Mouse (Mus musculus) cerebellum, postnatal 4 days (tissue): ENCODE measurements around the gene Ptprn.

Experiments used
- DNase-seq, 2 experiments: peaks; one replicate each; pipeline ENCODE4 v3.0.0; 2022; ENCODE audit warnings: low spot score in 2 of 2, mixed read lengths in 1 of 2

The Ptprn gene

DNA sequence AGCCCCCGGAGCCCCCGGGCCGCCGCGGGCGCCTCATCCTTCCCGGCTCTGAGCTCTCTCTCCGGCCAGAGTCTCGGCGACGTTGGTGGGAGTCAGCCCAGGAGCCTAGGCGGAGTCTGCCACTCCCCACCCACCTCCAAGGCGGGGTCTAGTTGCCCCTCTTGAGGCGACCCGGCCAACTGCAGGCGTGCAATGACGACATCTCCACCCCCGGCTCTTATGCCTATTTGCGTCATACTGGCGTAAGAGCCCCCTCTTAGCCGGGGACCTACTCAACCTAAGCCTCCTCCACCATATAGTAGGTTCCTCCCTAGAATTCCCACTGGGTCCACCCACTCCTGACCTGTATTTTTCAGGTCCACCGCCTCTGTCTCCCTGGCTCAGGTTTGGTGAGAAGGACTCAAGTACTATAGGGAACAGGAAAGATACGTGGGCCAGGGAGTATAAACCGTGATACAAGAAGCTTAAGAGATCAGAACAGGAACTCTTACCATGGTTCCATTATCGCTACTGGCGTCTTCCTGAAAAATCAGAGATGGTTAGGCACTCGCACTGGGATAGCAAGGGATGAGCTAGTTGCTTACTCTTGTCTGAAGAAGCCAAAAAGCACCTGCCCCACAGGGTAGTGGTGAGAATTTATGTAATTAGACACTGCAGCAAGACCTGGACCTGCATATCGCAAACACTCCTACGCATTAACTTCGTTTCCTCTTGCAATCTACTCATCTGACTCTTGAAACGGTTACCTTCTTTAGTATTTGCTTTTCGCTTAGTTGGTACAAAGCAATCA lies at the start of gene Ptprn:
TSS of gene Ptprn (minus strand) at position 412 of the 790 bp plus-strand sequence.
- peak in 1 of 2 experiments; percentile 49 for DNase-seq

DNA sequence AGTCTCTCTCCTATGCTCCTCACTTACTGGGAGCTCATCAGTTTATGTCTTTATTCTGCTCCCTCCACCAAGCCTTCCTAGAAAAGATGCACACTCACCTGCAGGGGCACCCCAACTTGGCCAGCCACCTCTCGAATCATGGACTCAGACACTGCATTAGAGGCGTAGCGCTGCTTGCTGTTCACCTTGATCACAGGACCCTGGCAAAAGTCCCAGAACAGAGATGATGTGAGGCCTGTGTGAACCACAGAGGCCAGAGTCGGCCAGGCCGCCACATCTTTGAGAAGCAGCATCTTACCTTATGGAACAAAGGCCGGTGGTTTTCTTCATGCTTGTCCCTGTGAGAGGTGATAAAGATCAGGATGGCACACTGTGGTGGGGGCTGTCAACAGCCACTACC lies 47.4 kb upstream of the Ptprn start:
- DNase-seq = no peak

DNA sequence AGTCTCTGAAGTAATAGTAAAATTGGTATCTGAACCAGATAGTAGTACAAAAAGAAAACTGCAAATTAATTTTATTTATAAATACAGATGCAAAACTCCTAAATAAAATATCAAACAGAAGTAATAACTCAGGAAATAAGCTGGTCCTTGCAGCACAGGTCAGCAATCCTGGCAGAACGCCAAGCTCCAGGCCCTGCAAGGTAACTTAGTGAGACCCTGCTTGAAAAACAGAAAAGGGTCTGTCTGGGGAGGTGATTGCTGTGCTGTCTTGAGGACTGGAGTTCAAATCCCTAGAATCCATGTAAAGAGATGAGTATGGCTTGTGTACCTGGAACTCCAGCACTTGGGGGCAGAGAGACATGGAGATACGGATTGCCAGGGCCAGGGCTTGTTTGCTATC lies 40.4 kb upstream of the Ptprn start:
- DNase-seq = no peak

DNA sequence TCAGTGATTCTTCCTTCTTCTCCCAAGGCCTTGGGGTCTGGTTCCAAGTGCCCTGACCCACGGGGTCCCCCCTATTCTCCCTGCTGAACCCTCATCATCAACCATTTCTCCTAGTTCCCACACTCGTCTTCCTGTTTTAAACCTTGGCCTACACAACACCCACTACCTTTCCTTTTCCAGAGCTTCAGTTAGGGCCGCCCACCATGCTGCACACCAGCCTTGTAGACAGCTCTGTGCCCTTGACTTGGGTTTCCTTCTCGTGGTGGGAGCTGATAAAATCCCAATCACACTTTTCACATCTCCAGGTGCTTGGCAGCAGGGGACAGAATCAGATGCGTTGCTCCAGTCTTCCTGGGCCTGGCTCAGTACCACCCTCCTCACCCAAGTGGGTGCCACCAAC lies 30.0 kb upstream of the Ptprn start:
- DNase-seq = no peak

DNA sequence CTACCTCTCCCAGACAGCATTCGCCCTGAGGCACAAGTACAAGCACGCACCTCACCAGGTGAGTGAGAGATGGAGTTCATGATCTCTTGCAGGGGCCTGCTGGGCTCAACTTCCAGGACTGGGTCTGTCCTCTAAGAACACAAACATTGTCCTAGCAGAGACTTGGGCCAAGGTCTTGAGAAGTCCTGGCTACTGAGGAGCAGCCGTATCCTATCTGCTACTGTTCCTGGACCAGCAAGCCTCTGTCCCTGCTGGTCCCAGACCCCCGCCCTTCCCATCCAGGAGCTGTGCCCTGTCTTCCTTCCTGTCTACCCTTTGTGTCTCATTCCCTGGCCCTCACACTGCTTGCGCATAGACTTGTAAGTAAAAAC lies 29.0 kb upstream of the Ptprn start:
- no peak for DNase-seq

DNA sequence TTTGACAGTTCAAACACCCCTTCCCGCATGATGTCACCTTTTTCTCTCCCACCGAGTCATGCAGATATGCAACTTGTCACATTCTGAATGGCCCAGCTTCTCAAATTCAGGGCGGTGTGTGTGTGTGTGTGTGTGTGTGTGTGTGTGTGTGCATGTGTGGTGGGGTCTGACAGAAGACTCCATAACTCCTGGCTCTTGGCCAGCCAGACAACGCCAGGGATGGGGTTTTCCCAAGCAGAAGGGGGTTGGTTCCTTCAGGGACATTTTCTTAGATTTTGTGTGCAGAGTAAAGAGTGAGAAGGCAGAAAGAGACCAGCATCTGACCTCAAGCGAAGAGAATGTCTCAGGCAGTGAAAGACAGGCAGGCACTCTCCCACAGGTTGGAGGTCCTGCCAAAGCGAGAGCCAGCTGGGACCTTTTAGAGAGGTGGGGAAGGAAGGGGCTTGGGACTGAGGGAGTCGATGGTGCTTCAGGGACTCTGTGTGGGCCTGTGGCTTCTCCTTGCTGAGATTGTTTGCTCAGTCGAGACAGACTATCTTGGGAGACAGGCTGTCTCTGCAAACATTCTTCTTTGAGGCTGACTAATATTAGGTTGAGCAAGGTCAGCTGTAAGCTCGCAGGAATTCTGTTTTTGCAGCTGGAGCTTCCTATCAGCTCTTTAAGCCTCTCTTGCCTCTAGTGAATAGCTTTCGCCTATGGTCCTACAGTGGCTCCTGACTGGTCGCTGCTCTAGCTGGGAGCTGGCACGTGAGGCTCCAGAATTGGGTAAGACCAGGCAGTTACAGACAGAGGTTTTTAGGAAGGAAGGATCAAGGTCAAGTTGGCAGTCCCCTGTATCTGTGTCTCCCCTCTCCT lies 28.4 kb upstream of the Ptprn start:
- DNase-seq = no peak

DNA sequence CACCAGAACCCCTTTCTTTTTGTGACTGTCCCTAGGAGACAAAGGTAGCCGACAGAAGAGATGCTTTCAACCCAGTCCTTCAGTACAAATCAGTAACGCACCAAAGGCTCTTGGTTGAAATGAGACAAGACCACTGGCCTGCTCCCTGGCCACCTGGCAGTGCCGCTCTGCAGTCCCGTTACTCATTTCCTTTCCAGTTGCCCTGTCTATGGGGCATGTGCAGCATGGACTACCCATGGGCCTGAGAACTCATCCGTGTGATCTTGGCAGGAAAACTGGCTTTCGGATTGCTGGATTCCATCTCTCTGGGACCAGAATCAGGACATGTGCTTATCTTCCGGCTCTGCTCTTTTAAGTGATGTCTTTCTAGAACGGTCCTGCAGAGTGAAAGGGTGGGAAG lies 27.0 kb upstream of the Ptprn start:
- no peak for DNase-seq

DNA sequence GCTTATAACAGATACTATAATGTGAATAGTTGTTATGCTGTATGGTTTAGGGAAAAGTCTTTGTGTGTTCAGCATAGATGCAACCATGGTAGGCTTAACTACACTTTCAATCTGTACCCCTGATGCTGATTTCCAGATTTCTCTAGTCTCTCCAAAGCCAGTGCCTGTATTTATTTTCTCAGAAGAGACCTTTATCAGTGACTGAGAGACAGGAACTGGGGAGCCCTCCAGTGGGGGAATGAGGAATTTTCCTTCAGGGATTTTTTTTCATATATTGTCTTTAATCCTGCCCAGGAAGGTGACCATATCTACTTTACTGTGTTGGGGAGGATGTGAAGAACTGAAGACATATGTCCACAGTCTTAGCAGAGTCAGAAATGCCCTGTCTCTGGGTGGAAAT lies 26.3 kb upstream of the Ptprn start:
- peak in 1 of 2 experiments; percentile 65 for DNase-seq

DNA sequence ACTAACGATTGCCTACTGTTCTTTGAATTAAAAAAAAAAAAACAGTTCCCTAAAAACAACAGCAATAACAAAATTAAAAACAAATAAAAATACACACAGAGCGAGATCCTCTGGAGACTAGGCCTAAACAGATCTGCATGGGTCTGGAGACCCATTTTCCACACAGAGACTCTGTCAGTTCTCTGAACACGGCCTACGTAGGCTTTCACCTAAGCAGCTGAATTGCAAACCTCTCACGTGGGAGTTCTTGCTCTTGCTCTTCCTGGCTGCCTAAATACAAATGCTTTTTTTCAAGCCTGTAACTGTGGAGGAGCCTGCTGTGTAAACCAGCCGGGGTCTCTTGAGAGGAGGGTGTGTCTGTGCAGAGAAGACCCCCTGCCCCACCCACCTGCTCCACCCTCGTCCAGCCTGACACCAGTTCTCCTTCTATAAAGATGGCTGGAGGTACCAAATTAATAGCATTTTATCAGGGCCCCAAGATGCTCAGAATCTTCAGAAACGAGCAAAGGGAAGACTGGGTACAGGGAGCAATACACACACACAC lies 25.7 kb upstream of the Ptprn start:
- DNase-seq = no peak

DNA sequence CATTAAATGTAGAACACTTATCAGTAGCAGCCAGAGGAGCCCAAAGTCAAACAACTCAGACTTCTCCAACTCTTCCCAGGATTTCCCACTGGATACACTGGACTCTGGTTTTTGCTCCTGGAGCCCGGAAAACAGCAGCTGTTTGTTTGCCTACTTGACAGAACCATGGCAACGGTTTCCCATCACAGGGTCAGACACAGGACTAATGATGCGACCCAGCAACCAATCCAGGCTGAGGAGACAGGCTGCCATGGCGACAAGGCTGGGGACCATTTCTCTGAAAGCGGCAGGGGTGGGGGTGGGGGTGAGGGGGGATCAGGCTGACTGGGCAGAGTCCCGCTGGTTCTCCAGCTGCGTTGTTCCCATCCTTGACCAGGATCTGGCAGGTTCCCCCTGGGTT lies 25.1 kb upstream of the Ptprn start:
- DNase-seq = peak in 1 of 2 experiments; percentile 40

DNA sequence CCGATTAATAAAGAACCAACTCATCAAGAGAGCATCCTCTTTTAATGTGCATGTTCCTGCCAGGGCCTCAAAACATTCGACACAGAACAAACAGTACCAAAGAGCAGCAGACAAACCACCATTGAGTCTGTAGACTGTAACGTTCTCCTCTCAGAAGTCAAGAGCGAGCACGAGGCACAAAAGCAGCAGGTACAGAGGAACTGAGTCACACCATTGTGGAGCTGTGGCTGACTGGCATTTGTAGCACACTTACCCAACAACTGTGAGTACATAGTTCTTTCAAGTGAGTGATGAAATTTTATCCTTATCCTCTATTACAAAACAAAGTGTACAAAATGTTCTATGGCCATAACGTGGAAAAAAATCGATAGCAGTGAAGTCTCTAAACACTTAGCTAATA lies 20.6 kb upstream of the Ptprn start:
- DNase-seq = no peak

DNA sequence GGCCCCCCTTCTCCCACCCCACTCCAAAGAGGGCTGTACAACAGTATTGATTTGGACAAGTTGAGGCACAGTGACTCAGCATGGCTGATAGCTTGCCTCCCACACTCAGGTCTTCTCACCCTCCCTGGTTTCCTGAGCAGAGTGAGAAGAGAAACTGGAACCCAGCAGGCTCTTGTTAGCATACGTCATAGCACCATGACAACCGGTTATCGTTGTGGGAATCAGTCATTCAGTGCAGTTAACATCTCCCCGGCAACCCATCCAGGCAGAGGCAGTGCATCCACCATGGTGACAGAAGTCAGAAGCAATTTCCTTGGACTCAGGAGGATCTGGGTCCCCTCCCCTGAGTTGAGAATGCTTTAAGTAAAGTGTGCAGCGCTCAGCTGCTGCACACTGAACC lies 18.7 kb upstream of the Ptprn start:
- no peak for DNase-seq

DNA sequence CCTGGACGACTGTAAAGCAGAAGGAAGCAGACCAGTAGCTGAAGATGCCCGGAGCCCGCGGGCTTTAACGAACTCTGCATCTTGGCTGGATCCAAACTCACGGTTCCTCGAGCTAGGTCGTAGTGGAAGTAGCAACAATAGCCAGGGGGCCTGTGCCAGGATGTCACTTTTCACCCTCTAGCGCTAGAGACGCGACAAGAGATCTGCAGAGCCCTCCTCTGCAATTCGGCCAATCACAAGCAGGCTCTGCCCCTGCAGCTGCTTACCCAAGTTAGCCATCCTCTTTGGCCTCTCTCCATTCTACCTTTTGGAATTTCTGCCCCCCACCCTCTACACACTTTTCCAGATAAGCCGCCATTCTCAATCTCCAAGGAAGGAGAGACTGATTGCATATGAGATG lies 13.9 kb upstream of the Ptprn start, which contains the start of gene Resp18:
TSS of gene Resp18 (minus strand) at position 188 of the 400 bp plus-strand sequence.
- no peak for DNase-seq

DNA sequence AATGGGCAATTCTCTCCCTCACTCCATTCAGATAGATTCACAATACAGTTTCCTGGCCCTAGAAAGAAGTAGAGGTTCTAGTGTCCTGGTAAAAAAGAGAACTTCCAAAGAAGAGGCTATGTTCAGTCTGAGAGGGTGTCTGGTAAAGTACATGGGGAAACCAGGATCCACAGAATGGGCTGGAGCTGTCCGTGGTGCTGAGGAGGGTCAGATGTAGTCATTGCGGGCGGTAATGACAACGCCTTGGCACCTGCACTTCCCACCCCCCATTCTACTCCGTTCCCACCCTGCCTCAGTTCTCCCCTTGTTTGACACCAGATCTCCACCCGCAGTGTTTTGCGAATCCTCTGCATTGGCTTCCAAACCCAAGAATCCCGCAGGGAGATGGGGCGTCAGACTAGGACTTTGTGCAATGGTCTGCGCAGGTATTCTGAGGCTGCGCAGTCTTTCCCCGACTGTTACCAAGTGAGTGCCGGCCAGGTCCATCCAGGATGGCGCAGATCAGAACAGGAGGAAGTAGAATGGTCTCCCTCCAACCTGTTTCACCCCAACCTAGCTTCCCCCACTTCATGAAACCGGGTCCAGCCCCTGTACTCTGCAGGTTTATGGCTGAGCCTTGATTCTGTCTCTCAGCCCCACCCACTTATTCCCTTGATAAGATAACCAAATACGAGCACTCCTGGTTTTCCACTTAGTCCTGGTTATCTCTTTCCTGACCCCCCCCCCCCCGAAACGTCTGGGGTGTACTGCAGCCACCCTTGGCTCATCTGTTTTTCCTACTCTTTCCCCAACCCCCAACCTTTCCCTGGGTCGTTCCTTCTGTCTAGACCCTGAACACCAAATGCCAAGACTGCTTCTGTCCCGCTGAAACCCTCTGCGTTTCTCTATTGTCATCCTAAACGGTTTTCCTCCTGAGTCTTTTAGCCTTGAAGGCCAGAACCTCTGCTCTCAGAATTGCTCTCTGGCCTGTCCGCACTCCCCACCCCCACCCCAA lies 13.2 kb upstream of the Ptprn start:
- DNase-seq = no peak

DNA sequence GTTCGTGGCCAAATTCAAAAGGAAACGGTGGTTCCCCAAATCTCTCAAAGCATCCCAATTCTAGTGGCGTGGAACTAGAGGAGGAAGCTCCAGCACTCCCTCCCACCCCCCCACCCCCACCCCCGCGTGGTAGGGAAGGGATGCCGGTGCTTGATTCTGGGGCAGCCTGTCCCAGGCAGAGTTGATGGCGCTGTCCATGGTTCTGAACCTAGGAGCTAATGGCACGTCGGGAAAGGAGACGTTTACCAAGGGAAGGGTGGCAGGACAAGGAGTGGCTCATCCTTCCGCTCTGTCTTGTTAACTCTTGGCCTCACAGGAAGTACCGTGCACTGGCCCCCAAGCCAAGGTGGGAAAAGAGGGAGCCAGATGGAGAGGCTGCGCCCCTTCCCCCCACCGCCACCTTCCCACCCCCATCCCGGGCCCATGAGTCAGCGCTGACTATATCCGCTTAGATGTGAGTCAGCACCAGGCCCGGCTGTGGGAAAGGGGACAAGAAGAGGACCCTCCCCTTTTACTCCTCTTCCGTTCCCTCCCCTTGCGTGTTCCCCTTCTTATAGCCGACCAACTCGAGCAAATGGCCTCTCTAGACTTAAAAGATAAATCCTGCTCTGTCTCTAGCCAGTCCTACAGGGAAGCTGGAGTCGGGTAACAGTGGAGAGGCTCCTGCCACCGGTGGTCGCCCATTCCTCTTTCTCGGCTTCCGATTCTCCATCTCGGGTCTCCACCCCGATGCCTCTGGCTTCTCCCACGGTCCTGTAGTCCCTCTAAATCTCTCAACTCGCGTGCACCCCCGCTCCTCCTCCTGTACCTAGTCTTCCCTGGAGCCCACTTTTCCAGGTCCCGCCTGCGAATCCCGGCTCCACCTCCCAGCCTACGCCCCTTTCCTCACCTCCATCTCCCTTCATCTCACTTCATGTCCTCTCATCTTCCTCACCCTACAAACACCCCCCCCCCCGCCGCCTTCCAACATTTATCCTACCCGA lies 1.0 kb downstream of the Ptprn start:
- DNase-seq = no peak

DNA sequence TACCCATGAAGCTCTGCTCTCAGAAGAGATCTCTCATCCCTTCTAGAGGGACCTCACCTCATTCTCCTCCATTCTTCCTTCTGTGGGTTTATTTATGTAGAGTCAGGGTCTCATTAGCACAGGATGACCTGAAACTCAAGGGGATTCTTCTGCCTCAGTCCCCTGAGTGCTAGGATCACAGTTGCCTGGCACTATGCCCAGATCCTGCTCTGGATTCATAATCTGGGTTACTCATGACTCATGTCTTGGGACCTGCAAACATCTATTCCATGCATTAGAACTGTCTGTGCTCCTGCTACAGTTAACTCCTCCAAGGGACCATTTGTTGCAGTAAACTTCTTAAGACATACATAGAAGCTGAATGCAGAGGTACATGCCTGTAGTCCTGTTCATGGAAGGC lies 3.0 kb downstream of the Ptprn start:
- no peak for DNase-seq

DNA sequence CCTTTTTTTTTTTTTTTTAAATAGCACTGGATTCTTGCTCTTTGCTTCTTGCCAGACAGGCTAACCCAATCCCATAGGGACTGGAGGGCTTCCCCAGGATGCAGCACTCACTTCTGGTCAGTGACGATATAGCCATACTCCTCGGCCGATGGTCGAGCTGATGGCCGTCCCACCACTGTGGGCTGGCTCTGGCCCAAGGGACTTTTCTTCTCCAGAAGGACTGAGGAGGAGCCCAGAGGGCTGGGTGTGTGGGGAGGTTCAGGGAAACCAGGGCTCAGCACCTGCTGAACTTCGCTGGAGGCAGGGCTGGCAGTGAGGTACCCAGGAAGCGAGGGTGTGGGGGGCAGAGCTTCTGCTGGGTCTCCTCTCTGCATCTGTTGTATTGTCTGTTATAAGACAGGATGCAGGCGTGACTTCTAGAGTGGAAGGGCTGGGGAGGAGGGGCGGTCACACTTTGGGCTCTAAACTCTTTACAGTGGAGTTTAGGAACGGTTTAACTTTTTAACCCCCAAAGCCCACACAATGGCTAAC lies 8.7 kb downstream of the Ptprn start:
- DNase-seq = no peak

DNA sequence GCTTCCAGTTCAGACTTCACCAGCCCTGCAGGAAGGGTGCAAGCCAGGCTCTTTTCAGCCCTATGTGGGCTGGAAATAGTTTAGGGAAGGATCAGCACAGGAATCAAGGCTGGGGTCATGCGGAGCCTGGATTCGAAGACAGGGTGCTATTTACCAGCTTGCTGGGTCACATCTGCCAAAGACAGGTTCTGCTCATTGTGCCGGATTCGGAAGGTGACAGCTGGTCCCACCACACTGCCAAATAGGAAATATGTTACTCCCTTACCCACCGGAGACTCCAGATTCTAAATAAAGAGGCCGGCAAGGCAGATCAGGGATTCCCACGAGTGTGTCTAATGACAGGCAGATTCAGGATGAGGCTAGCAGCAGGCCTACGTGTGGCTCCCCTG lies 9.7 kb downstream of the Ptprn start:
- DNase-seq = no peak

DNA sequence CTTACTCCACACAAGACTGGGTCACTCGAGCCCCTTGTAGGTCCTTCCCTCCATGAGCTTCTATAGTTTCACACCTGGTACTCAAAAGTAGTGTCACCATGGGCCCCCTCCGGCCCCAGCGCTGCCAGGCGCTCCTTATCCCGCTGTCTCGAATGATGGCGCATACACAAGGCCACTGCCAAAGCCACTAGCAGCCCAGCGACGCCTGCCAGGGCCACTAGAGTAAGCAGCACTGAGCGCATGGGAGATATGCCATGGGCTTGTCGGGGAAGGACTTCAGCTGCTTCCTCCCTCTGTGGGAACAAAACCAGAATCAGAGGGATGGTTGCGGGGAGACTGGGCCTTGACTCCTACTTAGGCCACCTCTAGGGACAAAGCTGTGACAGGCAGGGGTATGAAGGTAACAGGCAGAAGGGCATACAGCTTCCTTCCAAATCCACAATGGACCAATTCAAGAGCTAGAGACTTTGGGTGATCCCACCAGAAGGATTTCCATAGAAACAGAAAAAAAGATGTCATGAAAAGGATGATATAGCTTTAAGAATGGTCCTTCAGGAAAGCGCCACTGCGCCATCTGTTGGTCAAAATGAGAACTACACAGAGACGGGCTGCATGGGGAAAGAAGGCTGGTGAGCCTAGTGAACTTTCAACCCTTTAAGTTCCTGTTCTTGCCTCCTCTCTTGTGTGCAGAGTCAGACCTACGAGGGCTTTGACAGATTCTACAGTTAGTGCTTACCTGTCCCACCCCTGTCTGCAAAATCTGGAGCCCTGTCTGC lies 10.3 kb downstream of the Ptprn start:
- DNase-seq = peak; percentile 80 to 91
